Mouse (Mus musculus) midbrain, postnatal 0 days (tissue): ENCODE data around the gene Slf2. TPM values are rescaled to one million over a fixed set of nuclear protein-coding genes. Genes with fewer than 3 reads are reported as not detected.

ENCODE experiments used
- ATAC-seq: fragments of 200-750 bp; cut with Nextera tagmentation; 2 replicates; pipeline ENCODE4 v1.8.0; 2017; ENCODE audit warnings: moderate number of reproducible peaks, mild to moderate bottlenecking, moderate TSS enrichment, moderate library complexity; ENCODE audit not compliant: low FRiP score
- DNase-seq: peaks from one replicate; pipeline ENCODE4 v3.0.0-alpha.2; 2015; ENCODE audit warnings: low spot score
- H3K27ac ChIP-seq: fragments of 300-500 bp; sonication (generic); 2 replicates; pipeline ENCODE4 v1.5.1; 2014; ENCODE audit warnings: low read depth, mild to moderate bottlenecking, low read length, mixed read lengths
- H3K27me3 ChIP-seq: fragments of 300-500 bp; sonication (generic); 2 replicates; pipeline ENCODE4 v1.6.1; 2014; ENCODE audit warnings: low read length, control low read depth, mixed read lengths; ENCODE audit not compliant: insufficient read depth
- H3K36me3 ChIP-seq: fragments of 300-500 bp; sonication (generic); 2 replicates; pipeline ENCODE4 v1.6.1; 2014; ENCODE audit warnings: low read length, control low read depth, mixed read lengths; ENCODE audit not compliant: insufficient read depth
- H3K4me1 ChIP-seq: fragments of 300-500 bp; sonication (generic); 2 replicates; pipeline ENCODE4 v1.6.1; 2014; ENCODE audit warnings: mild to moderate bottlenecking, control low read depth, antibody characterized with exemption, low read length, mixed read lengths; ENCODE audit not compliant: insufficient read depth
- H3K4me2 ChIP-seq: fragments of 300-500 bp; sonication (generic); 2 replicates; pipeline ENCODE4 v1.6.1; 2014; ENCODE audit warnings: low read depth, mild to moderate bottlenecking, low read length, mixed read lengths; ENCODE audit not compliant: poor library complexity, severe bottlenecking
- H3K4me3 ChIP-seq: fragments of 300-500 bp; sonication (generic); 2 replicates; pipeline ENCODE4 v1.5.1; 2014; ENCODE audit warnings: low read depth, mild to moderate bottlenecking, low read length, moderate library complexity
- H3K9ac ChIP-seq: fragments of 300-500 bp; sonication (generic); replicated peaks from 2 replicates; pipeline ENCODE4 v1.6.1; 2014; ENCODE audit warnings: mild to moderate bottlenecking, low read length, moderate library complexity, mixed read lengths; ENCODE audit not compliant: poor library complexity, severe bottlenecking
- H3K9me3 ChIP-seq: fragments of 300-500 bp; sonication (generic); 2 replicates; pipeline ENCODE4 v1.6.1; 2016; ENCODE audit warnings: low read length, control low read depth
- CTCF ChIP-seq: IDR thresholded peaks from 2 replicates; pipeline ENCODE4 v1.5.1; 2016; ENCODE audit warnings: antibody characterized with exemption, mild to moderate bottlenecking
- WGBS: fragments of 180-500 bp; shearing (Covaris S2); extraction: QIAGEN DNeasy Blood & Tissue Kit; methylation state at CpG from one replicate; pipeline ENCODE4 v1.1.7; 2014; 5-methylcytosine and 5-hydroxymethylcytosine counted together
- polyA plus RNA-seq: library from polyadenylated mRNA; unstranded; fragments of >200 nt; fragmentation: Nextera tagmentation; extraction: Ambion mirVana; gene quantifications from 2 replicates; pipeline ENCODE4 v1.2.1, GENCODE M21; 2015
- total RNA-seq: library from RNA; depleted of rRNA; stranded (reverse); fragments of >200 nt; gene quantifications from 2 replicates; pipeline ENCODE4 v1.2.3, GENCODE M21; 2014

Slf2 gene
- total and polyA plus RNA-seq, 2 experiments from 2014 or later, result 22.6 to 26.8 TPM

DNA sequence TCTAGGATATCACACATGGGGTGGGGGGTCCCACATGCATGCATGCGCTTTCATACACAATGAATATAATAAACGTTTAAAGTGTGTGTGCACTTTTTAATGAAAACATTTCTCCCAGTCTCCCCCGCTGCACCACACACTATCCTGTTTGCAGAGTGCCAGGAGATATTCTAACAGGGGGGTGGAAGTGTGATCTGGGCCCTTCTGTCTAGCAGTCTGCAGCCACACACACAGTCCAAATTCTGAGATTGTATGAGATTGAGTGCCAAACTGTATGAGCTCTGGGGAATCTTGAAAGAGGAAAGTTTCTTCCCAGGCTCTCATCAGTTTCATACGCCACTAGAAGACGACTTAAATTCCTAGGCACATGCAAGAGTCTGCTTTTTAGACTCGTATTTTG, 56.9 kb downstream of the Slf2 start:
- H3K9ac ChIP-seq, result no peak overlapping the region
- 60% methylated on average over 6 of the region's 6 CpGs for WGBS
- no peak overlapping the region for H3K27ac ChIP-seq
- no peak for DNase-seq
- no peaks in the 10 kb centered on the region for H3K9me3 ChIP-seq
- H3K4me1 ChIP-seq, result peaks cover 10% of the 10 kb centered on the region
- no peak for TF ChIP-seq CTCF
- peak overlapping the region; percentile 81; the same call in 1 of the 2 replicates for H3K4me2 ChIP-seq
- no peak for ATAC-seq
- peaks cover 6% of the 10 kb centered on the region for H3K36me3 ChIP-seq
- no peaks in the 10 kb centered on the region for H3K27me3 ChIP-seq
- no peak overlapping the region for H3K4me3 ChIP-seq

DNA sequence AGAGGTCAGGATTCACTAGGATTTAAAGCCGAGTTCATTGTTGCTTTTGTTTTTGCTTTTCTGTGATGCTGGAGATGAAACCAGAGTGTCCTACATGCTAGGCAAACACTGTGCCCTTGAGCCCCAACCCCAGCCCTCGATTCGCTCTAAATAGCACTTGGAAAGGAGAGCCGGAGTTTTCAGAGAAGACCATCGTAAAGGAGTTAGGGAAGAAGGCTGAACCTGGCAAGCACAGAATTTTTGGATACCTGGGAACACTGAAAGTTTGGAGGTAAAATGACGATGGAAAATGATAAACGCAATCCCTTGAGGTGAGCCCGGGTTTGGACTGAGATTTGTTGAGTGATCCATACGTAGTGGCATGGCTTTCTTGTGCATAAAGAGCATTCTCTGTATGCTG, 57.4 kb downstream of the Slf2 start:
- WGBS, result 21% methylated on average over 9 of the region's 9 CpGs
- no peaks in the 10 kb centered on the region for H3K27me3 ChIP-seq
- H3K4me1 ChIP-seq, result peaks cover 10% of the 10 kb centered on the region
- peaks cover 9% of the 10 kb centered on the region for H3K36me3 ChIP-seq
- ATAC-seq (no peak), DNase-seq (no peak)
- H3K9ac ChIP-seq, result peak overlapping the region; percentile 96
- H3K4me3 ChIP-seq, result peak overlapping the region; percentile 71
- H3K9me3 ChIP-seq, result no peaks in the 10 kb centered on the region
- H3K4me2 ChIP-seq, result peak overlapping the region; percentile 81
- no peak for TF ChIP-seq CTCF
- H3K27ac ChIP-seq, result peak overlapping the region; percentile 65; the same call in 1 of the 2 replicates

DNA sequence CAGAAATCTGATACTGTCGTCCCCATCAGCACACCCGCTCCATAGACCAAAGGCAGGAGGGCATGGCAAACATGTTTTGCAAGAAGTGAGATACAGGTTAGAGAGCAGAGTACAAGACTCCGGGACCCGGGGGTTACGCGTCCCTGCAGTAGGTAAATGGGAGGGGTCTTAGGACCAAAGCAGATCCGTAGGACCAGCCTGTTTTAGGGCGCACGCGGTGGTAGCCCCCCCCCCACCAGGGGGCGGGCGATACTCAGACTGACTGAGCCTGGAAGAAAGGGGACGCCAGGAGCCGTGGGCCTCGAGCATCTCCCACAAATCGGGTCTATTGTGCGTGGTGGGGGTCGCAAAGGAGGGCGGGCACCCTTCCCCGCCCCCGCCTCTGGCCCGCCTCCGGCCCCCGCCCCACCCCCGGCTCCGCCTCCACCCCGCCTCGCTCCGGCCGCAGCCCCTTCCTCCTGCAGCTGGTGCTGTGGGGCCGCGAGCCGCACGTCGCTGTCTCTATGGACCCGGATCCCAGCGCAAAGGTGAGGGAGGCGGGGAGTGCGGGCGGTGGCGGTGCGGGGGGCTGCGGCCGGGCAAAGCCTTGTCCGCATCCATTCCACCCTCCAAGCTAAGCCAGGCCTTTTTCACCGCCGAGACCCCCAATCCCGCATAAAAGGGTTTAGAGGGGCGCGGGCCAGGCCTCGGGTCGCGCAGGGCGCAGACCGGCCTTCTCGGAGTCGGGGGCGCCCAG, 58.0 kb downstream of the Slf2 start, which contains the start of gene Sema4g:
Sema4g (plus strand) TSS at position 271 of the 736 bp plus-strand sequence.
- peak within 1 kb of the TSS; percentile 65 for H3K27ac ChIP-seq
- under 1% methylated on average over 33 of the region's 58 CpGs for WGBS
- peak; percentile 67 for DNase-seq
- H3K4me1 ChIP-seq, result peaks cover 10% of the 10 kb centered on the region
- ATAC-seq, result peak; percentile 60
- H3K9ac ChIP-seq, result peak within 1 kb of the TSS; percentile 96
- no peaks in the 10 kb centered on the region for H3K27me3 ChIP-seq
- peak; percentile 65 for TF ChIP-seq CTCF
- H3K36me3 ChIP-seq, result peaks cover 9% of the 10 kb centered on the region
- H3K9me3 ChIP-seq, result no peaks in the 10 kb centered on the region
- peak within 1 kb of the TSS; percentile 81 for H3K4me2 ChIP-seq
- peak within 1 kb of the TSS; percentile 71 for H3K4me3 ChIP-seq

DNA sequence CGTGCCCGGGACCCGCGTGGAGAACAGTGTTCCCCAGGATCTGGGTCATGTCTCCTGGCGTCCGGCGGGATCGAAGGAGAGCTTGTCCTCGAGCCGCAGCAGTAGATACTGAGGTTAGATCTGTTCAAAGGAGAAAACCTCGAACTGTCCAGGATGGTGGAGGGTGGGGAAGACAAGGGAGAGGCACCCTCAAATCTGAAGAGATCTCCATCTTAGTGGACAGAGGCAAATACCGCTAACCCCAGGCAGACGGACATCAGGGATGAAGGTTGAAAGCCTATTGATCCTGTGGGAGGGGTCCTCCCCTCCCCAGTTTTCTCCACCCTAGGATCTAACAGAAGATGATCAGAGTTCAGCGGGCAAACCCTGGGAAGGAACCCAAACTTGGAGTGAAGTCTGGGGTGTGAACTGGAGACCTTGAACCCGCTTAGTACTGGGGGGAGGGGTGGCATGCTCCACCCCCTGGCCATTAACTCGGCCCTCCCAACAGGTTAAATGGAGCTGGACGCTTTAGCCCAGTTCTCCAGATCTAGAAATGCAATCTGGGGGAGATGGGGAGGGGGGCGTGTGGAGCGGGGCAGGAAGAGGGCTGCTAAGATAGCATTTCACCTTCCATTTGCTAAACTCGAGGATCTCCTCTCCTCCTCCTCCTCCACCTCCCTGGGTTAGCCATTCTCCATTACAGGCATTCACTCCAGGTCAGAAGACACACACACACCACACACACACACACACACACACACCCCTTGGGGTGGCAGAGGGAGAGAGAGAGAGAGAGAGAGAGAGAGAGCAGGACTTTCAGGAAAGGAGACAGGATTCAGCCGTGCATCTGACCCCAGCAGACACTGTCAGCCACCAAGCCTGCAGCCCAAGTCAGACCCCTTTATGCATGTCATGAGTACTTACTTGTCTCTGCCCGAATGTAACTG, 58.9 kb downstream of the Slf2 start:
- H3K4me2 ChIP-seq, result peak overlapping the region; percentile 81
- peak overlapping the region; percentile 71 for H3K4me3 ChIP-seq
- H3K9me3 ChIP-seq, result no peaks in the 10 kb centered on the region
- peaks cover 10% of the 10 kb centered on the region for H3K4me1 ChIP-seq
- peaks cover 13% of the 10 kb centered on the region for H3K36me3 ChIP-seq
- H3K27ac ChIP-seq, result peak overlapping the region; percentile 65
- peak; percentile 42 for ATAC-seq
- TF ChIP-seq CTCF, result no peak
- H3K27me3 ChIP-seq, result no peaks in the 10 kb centered on the region
- no peak for DNase-seq
- H3K9ac ChIP-seq, result peak overlapping the region; percentile 96
- WGBS, result 4% methylated on average over 21 of the region's 22 CpGs

DNA sequence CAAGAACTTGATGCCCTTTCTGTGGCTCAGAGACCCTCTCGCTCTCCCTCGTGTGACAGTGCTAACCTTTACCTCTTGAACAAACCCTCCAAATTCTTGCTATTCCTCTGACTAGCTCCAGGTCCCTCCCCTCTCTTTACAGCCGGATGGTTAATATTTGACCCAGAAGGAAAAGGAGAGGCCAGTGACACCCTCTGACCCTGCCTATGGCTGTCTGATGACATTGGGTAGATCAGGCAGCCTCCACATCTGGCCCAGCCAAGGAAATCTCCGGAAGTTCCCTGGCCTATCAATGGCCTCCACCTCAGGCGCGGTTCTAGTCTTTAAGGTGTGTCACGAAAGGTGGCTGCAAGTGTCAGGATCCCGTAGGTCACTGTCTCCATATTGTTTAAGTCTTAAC, 60.1 kb downstream of the Slf2 start:
- peaks cover 15% of the 10 kb centered on the region for H3K36me3 ChIP-seq
- H3K27ac ChIP-seq, result no peak overlapping the region
- 0 out of 2 replicates have a peak overlapping the region, but pooled peaks have one; percentile 19 for H3K9ac ChIP-seq
- no peaks in the 10 kb centered on the region for H3K27me3 ChIP-seq
- H3K4me1 ChIP-seq, result peaks cover 10% of the 10 kb centered on the region
- no peaks in the 10 kb centered on the region for H3K9me3 ChIP-seq
- DNase-seq (no peak), ATAC-seq (no peak)
- peak overlapping the region; percentile 81 for H3K4me2 ChIP-seq
- no peak overlapping the region for H3K4me3 ChIP-seq
- TF ChIP-seq CTCF, result no peak
- WGBS, result 92% methylated on average over 8 of the region's 8 CpGs
